Mouse (Mus musculus) T-helper 2 cell (primary cell): ENCODE data around the gene Chmp4b.

Experiments used
- in situ Hi-C: fragments of 300-600 bp; cut with MboI, MseI; formaldehyde crosslinking; loops from one replicate; pipeline ENCODE4 v1.15.1; 2025; ENCODE audit warnings: high pct_unique_total_duplicates

Gene Chmp4b

DNA sequence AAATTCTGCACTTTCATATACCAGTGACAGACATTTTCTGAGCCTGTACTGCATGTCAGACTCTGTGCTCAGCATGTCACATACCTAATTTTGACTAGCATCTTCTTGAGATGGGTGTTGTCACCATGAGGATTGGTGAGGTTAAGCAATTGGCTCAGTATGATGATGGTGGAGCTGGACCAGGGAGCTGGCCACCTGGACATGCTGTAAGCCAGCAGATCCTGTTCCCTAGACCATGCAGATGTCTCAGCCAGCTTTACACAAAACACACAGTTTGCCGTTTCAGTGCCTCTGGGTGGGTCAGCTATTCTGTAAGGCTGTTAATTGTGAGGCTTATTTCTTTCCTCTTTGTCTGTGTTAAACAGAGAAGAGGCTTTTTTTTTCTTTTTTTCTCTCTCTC is 31.2 kb downstream of the Chmp4b start:
- in situ Hi-C loops = no loop called here

DNA sequence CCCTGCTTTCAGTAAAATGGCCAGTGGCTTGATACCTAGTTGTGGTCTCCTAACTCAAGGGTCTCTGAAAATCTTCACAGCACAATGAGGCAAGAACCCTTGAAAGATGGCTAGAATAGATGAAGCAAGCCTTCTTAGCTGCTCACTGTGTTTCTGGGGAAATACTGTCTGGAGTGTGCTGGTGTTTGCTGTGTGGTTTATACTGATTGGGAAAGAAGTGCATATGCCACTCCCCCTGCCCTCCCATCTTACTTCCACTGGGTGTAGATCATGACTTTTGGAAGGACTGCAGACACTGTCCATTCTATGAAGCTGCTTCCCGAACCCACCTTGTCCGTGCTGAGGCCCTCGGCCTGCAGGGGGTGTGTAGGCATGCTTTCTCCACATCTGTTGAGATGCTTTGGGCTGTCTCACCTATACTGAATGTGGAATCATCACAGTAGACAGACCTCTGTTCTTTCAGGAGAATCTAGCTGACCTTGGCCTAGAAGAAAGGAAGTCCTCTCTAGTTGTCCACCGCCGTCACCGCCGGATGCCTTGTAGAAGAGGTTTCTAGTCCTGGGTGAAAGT is 33.5 kb downstream of the Chmp4b start:
- in situ Hi-C loops = no loop called here

DNA sequence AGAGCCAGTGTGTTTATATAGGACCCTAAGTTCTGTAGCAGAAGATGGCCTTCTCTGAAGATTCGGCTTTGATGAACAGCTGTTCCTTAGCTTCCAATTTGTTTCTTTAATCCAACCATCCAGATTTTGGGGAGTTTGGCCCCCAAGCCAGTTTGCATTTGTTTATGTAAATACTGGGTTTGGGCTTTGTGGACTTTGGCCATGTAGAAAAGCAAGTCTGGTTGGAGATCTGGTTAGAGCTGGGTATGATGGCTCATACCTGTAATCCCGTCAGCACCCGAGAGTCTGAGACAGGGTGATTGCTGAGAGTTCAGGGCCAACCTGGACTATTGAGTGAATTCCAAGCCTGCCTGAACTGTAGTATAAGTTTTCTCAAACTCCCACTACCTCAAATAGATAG is 34.3 kb downstream of the Chmp4b start:
- in situ Hi-C loops = no loop called here

DNA sequence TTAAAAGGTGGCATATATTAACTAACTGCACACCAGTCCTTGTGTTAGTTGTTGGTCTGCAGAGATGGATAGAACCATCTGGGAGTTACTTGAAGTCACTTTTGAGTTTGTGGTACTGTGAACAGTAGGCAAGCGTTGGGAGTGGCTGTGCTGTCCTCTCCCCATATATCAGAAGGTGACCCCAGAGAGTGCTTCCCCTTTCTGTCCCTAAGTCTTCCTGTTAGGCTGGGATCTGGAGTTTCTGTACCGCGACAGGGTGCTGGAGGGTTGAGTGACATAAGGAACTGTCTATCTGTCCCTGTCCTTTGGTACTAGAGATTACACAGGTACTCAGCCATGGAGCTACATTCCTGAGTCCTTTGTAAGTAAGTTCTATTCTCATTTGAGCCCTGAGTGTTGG is 35.3 kb downstream of the Chmp4b start:
- in situ Hi-C loops = no loop called here

GRCm38 (mm10) chr2:154689391-154689790 is 37.9 kb downstream of the Chmp4b start:
- in situ Hi-C loops = no loop called here

DNA sequence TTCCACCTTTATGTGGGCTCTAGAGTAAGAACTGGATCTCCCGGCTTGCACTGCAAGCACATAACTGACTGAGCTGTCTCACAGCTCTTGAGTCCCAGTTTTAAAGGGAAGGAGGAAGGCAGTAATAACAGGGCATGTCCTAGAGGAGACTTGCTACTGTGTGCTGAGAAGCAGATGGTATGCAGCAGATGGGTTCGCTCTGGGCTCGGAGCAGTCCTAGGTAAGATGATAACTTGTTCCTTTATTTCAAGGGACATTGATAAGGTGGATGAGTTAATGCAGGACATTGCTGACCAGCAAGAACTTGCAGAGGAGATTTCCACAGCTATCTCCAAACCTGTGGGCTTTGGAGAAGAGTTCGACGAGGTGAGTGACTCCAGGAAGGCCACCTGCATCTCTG is 39.5 kb downstream of the Chmp4b start:
- in situ Hi-C loops = loop anchor here (10.0 kb wide), 1 partner anchor 514 kb away; no protein-coding TSS in a partner anchor

- in situ Hi-C loops = loop anchor here (10.0 kb wide), 1 partner anchor 511 kb away; no protein-coding TSS in a partner anchor
Measured at GRCm38 (mm10) chr2:154693186-154693940, 41.9 kb downstream of the Chmp4b start.

- in situ Hi-C loops = loop anchor here (10.0 kb wide), 1 partner anchor 511 kb away; no protein-coding TSS in a partner anchor
Measured at GRCm38 (mm10) chr2:154693941-154694256, 42.4 kb downstream of the Chmp4b start.

- in situ Hi-C loops = loop anchor here (10.0 kb wide), 1 partner anchor 509 kb away; no protein-coding TSS in a partner anchor
Measured at GRCm38 (mm10) chr2:154695690-154696089, 44.2 kb downstream of the Chmp4b start.

DNA sequence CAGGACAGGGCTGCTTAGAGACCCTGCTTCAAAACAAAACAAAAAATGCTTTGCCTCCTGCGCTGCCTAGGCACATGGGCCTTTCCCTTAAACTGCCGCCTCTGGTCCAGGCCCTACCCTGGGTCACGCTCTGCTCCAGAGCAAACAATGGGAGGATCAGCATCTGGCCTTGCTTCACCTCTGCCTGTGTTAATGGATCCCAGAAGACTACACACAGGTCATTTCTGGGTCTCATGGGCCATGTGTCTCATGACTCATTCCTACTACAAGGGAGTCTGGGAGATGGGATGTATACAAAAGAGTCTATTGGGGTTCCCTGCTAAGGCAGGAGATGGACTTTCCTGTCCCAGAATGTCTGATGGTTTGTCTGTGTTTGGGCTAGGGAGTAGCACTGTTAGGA is 45.2 kb downstream of the Chmp4b start:
- in situ Hi-C loops = loop anchor here (10.0 kb wide), 1 partner anchor 508 kb away; no protein-coding TSS in a partner anchor

DNA sequence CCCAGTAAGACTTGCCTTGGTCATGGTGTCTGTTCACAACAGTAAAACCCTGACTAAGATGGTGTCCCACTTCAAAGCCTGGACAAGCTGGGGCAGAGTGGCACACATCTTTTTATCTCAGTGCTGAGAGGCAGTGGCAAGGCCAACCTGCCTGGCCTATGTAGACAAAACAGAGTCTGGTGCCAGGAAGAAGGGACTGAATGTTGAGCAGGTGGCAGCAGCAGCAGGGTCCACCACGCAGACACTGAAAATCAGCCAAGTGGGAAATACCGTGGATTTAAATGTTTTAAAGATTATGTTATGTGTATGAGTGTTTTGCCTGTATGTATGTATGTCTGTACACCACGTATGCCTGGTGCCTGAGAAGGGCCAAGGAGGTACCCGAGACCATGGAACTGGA is 47.9 kb downstream of the Chmp4b start:
- in situ Hi-C loops = loop anchor here (10.0 kb wide), 1 partner anchor 505 kb away; no protein-coding TSS in a partner anchor

DNA sequence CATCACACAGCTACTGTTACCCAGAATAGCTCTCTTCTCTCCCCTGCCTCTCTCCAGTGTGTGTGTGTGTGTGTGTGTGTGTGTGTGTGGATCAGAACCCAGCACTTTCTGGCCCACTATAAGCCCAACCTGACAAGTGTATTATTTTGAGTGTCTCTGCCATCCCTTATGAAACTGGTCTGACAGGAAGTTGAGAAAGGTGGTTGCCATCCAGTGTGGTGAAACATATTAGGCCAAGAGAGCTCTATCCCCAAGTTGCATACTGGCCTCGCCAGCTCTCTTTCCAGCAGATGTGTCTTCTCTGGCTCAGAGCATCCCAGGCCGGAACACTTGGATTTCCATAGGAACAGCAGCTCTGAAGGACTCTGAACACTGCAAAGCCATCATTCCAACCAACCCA is 48.7 kb downstream of the Chmp4b start:
- in situ Hi-C loops = loop anchor here (10.0 kb wide), 1 partner anchor 165 kb away; no protein-coding TSS in a partner anchor

- in situ Hi-C loops = loop anchor here (10.0 kb wide), 1 partner anchor 162 kb away; no protein-coding TSS in a partner anchor
Measured at GRCm38 (mm10) chr2:154702637-154703315, 51.3 kb downstream of the Chmp4b start.

GRCm38 (mm10) chr2:154706526-154707280 is 55.2 kb downstream of the Chmp4b start:
- in situ Hi-C loops = loop anchor here (10.0 kb wide), 1 partner anchor 158 kb away; no protein-coding TSS in a partner anchor

DNA sequence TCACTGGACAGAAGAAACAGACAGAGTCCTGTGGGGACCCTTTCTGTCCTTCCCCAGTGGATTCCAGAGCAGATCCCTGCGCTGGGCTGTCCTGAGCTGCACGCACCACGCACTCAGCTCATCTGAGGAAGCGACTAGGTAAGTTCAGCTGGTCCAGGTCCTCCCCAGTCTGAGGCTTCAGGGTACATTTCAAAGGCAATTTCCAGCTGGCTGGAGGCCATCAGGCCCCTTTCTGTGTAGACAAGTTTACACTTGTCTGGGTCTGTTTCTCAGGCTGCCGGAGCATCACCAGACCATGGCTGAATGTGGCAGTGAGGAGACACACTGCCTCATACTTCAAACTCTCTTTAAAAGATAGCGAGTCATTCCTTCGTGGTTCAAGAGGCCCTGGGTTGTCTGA is 55.8 kb downstream of the Chmp4b start:
- in situ Hi-C loops = loop anchor here (10.0 kb wide), 1 partner anchor 158 kb away; no protein-coding TSS in a partner anchor

DNA sequence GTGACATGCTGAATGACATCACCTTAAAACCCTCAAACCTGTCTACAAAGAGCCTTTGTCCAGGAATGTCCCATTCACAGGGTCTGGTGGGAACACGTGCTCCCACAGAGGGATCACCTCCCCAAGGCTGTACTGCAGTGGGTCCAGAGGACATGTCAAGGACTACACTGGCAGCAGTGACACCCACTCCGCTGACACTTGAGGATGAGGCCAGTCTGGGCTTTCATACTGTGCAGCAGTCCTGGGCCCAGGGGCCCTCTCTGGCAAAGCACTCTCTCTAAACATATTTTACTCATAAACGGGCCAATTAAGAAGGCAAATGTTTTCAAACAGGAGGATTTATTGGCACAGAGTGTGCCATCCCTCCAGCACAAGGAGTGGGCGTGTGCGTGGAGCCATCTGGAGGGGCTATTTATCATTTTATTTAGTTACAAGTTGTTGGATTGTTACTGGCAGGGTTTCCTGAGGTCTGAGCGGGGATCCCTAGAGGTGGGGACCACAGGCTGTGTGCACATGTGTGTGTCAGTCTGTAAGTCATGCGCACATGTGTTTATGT is 56.4 kb downstream of the Chmp4b start:
- in situ Hi-C loops = loop anchor here (10.0 kb wide), 1 partner anchor 157 kb away; no protein-coding TSS in a partner anchor

- in situ Hi-C loops = no loop called here
Measured at GRCm38 (mm10) chr2:154711701-154712100, 60.2 kb downstream of the Chmp4b start.

DNA sequence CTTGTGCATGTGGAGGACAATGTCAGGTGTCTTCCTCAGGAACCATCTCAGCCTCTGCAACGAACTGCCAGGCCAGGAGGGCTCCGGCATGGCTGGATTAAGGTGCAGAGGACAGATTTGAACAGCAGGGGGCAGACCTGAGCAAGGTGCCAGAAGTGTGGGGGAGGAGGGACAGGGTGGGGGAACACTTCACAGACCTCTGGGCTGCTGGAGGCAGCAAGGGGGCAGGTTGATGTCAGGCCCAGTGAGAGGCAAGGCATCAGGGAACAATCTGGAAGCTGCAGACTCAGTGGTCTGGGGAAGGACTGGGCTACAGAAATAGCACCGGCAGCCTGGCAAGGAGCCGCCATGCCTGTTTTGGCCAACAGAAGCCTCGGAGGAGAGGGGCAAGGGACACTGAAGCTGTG is 60.8 kb downstream of the Chmp4b start:
- in situ Hi-C loops = no loop called here

GRCm38 (mm10) chr2:154713083-154713482 is 61.6 kb downstream of the Chmp4b start:
- in situ Hi-C loops = no loop called here

- in situ Hi-C loops = no loop called here
Measured at GRCm38 (mm10) chr2:154713964-154714363, 62.5 kb downstream of the Chmp4b start.

DNA sequence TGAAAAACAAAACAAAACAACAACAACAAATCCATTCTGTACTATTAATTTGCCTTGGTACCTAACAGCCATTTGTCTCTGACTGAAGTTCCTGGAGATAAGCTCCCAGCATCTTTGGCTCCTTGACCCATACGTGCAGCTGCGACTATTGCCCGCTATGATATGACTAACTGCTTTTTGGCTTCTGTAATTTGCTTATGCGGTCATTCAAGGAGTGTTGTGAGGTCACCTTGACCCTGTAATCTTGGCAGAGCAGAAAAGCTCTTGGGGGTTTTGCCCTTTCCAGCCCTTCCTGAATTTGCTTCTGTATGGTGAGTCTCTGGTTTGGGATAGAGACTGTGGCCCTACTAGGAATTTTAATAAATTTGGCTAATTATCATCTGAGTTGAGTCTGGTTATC is 65.1 kb downstream of the Chmp4b start:
- in situ Hi-C loops = no loop called here
